Mouse (Mus musculus): ENCODE measurements around the gene Clcn2. TPM values are rescaled to one million over a fixed set of nuclear protein-coding genes. Genes with fewer than 3 reads are reported as not detected.

Gene Clcn2
- polyA plus RNA-seq, 1 experiment from 2014 or later, result 11.9 TPM

DNA sequence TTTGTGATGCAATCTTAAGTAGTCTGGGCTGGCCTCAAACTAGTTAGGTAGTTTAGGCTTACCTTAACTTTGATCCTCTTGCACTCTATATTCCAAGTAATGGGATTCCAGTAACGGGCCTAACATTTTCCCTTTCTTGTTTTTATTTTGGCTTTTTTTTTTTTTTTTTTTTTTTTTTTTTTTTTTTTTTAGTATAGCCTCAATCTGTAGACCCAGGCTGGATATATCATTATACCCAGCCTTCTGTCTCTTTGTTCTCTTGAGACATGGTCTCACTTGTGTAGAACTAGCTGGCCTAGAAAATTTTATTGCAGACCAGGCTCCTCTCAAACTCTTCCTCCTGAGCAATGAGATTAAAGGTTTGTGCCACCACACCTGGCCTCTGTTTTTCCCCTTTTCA, 25.9 kb downstream of the Clcn2 start:
- DNase-seq (ENCODE audit: low spot score) (no peak), ATAC-seq (ENCODE audit: low read depth) (no peak)
- Histone ChIP-seq H3K4me3 (ENCODE audit: low read depth, low read length) (no peak overlapping the region), H3K9ac (ENCODE audit: low read depth, low read length) (no peak overlapping the region), H3K27me3 (replicated peaks; ENCODE audit: control insufficient read depth, insufficient read depth, low read length) (no peaks in the 10 kb centered on the region), H3K9me3 (ENCODE audit: control insufficient read depth, low read length) (no peaks in the 10 kb centered on the region), H3K36me3 (ENCODE audit: control insufficient read depth, insufficient read depth, low read length) (peaks cover 58% of the 10 kb centered on the region), H3K4me2 (ENCODE audit: low read depth, low read length) (no peak overlapping the region), H3K4me1 (ENCODE audit: control insufficient read depth, insufficient read depth, low read length) (peaks cover 15% of the 10 kb centered on the region), H3K27ac (replicated peaks; ENCODE audit: low read depth, low read length) (no peak overlapping the region)
- 63% methylated on average over 1 of the region's 1 CpGs for WGBS

DNA sequence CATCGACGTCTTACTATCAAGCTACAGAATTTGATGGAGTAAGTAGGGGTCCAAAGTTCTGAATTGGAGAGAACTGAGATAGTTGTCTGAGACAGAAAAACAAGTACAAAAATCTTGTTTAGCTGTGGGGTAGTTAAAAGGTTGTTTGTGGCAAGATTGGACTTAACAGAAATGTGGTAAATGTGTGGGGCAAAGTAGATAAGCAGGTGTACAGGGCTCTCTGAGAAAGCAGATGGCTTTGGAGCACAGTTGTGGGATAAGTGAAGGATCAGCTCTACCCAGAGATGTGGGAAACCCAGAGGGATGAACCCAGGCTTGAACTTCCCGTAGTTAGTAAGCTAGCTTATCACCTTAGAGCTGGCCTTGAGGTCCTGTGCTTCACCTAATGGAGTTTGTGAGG, 26.8 kb downstream of the Clcn2 start:
- Histone ChIP-seq H3K27ac (replicated peaks; ENCODE audit: low read depth, low read length) (no peak overlapping the region), H3K4me1 (ENCODE audit: control insufficient read depth, insufficient read depth, low read length) (peaks cover 8% of the 10 kb centered on the region), H3K36me3 (ENCODE audit: control insufficient read depth, insufficient read depth, low read length) (peaks cover 67% of the 10 kb centered on the region), H3K4me2 (ENCODE audit: low read depth, low read length) (no peak overlapping the region), H3K9ac (ENCODE audit: low read depth, low read length) (no peak overlapping the region), H3K4me3 (ENCODE audit: low read depth, low read length) (no peak overlapping the region), H3K27me3 (replicated peaks; ENCODE audit: control insufficient read depth, insufficient read depth, low read length) (no peaks in the 10 kb centered on the region), H3K9me3 (ENCODE audit: control insufficient read depth, low read length) (no peaks in the 10 kb centered on the region)
- ATAC-seq (ENCODE audit: low read depth), result no peak
- WGBS, result 85% methylated on average over 3 of the region's 3 CpGs
- DNase-seq (ENCODE audit: low spot score), result no peak

DNA sequence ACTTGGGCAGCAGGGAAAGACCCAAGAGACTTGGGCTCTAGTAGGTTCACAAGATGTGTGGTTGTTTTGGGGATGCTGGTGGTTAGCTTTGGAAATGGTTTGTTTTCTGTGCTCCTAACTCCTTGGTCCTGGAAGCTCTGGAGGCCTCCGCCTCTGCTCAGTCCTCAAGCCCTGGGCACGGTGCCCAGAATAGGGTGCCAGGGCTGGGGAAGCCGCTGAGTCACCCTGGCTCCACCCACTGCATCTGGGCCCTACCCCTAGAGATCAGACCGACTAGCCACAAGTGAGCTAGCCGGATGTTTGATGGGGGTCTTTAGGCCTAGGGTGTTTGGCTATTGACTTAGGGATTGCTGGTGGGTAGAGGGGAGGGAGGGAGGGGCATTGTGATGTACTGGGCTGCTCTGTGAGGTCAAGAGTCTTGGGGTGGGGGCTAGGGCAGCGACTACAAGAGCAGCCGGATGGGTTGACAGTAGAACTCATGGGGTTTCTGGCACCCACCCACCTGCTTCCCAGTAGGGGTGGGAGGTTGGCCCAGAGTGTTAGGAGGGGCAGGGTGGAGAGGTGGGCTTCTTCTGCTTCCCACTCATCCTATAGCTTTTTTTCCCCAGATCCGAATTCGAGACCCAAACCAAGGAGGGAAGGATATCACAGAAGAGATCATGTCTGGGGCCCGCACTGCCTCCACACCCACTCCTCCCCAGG, 39.4 kb downstream of the Clcn2 start:
- DNase-seq (ENCODE audit: low spot score), result peak; percentile 61
- H3K27ac ChIP-seq (replicated peaks; ENCODE audit: low read depth, low read length), result no peak overlapping the region
- no peaks in the 10 kb centered on the region for H3K9me3 ChIP-seq (ENCODE audit: control insufficient read depth, low read length)
- H3K4me1 ChIP-seq (ENCODE audit: control insufficient read depth, insufficient read depth, low read length), result peaks cover 13% of the 10 kb centered on the region; the same call in 1 of the 2 replicates
- H3K4me2 ChIP-seq (ENCODE audit: low read depth, low read length), result no peak overlapping the region
- no peaks in the 10 kb centered on the region for H3K27me3 ChIP-seq (replicated peaks; ENCODE audit: control insufficient read depth, insufficient read depth, low read length)
- H3K36me3 ChIP-seq (ENCODE audit: control insufficient read depth, insufficient read depth, low read length), result peaks cover 92% of the 10 kb centered on the region
- no peak overlapping the region for H3K9ac ChIP-seq (ENCODE audit: low read depth, low read length)
- no peak; the same call in 1 of the 2 replicates for ATAC-seq (ENCODE audit: low read depth)
- 90% methylated on average over 10 of the region's 10 CpGs for WGBS
- H3K4me3 ChIP-seq (ENCODE audit: low read depth, low read length), result no peak overlapping the region

DNA sequence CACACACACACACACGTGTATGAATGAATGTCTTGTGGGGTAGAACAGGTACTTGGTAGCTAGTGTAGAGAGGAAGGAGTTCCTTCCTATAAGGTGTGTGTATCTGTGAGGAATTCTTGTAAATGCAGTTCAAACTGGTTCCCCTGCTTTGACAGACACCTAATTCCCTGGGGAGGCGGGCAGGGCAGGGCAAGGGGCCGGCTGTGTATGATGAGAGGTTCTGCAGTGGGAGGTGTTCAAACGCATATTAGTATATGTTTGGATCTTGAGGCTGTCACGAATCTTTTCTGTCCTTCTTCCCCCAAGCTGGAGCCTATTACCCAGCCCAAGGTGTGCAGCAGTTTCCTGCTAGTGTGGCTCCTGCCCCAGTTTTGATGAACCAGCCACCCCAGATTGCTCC, 40.2 kb downstream of the Clcn2 start:
- no peaks in the 10 kb centered on the region for H3K9me3 ChIP-seq (ENCODE audit: control insufficient read depth, low read length)
- no peak for ATAC-seq (ENCODE audit: low read depth)
- no peak overlapping the region for H3K27ac ChIP-seq (replicated peaks; ENCODE audit: low read depth, low read length)
- no peak for DNase-seq (ENCODE audit: low spot score)
- 83% methylated on average over 5 of the region's 5 CpGs for WGBS
- no peak overlapping the region for H3K9ac ChIP-seq (ENCODE audit: low read depth, low read length)
- no peak overlapping the region for H3K4me2 ChIP-seq (ENCODE audit: low read depth, low read length)
- H3K27me3 ChIP-seq (replicated peaks; ENCODE audit: control insufficient read depth, insufficient read depth, low read length), result no peaks in the 10 kb centered on the region
- no peak overlapping the region for H3K4me3 ChIP-seq (ENCODE audit: low read depth, low read length)
- peaks cover 85% of the 10 kb centered on the region for H3K36me3 ChIP-seq (ENCODE audit: control insufficient read depth, insufficient read depth, low read length)
- peaks cover 13% of the 10 kb centered on the region; the same call in 1 of the 2 replicates for H3K4me1 ChIP-seq (ENCODE audit: control insufficient read depth, insufficient read depth, low read length)

DNA sequence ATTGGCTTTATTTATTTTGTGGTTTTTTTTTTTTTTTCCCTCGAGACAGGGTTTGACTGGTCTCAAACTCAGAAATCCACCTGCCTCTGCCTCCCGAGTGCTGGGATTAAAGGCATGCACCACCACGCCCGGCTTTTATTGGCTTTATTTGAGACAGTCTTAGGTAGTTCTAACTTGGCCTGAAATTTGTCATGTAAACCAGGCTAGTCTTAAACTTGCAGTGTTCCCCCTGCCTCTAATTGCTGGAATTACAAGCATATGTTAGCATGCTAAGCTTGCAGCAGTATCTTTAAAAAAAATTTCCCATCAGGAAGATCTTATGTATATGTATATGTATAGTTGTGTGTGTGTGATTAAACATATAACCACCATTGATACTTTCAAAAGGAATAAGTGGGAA, 40.8 kb downstream of the Clcn2 start:
- DNase-seq (ENCODE audit: low spot score), result no peak
- no peak overlapping the region for H3K4me3 ChIP-seq (ENCODE audit: low read depth, low read length)
- peaks cover 13% of the 10 kb centered on the region; the same call in 1 of the 2 replicates for H3K4me1 ChIP-seq (ENCODE audit: control insufficient read depth, insufficient read depth, low read length)
- H3K27ac ChIP-seq (replicated peaks; ENCODE audit: low read depth, low read length), result no peak overlapping the region
- H3K4me2 ChIP-seq (ENCODE audit: low read depth, low read length), result no peak overlapping the region
- peaks cover 78% of the 10 kb centered on the region for H3K36me3 ChIP-seq (ENCODE audit: control insufficient read depth, insufficient read depth, low read length)
- no peak for ATAC-seq (ENCODE audit: low read depth)
- no peaks in the 10 kb centered on the region for H3K9me3 ChIP-seq (ENCODE audit: control insufficient read depth, low read length)
- 73% methylated on average over 4 of the region's 4 CpGs for WGBS
- H3K9ac ChIP-seq (ENCODE audit: low read depth, low read length), result no peak overlapping the region
- no peaks in the 10 kb centered on the region for H3K27me3 ChIP-seq (replicated peaks; ENCODE audit: control insufficient read depth, insufficient read depth, low read length)

DNA sequence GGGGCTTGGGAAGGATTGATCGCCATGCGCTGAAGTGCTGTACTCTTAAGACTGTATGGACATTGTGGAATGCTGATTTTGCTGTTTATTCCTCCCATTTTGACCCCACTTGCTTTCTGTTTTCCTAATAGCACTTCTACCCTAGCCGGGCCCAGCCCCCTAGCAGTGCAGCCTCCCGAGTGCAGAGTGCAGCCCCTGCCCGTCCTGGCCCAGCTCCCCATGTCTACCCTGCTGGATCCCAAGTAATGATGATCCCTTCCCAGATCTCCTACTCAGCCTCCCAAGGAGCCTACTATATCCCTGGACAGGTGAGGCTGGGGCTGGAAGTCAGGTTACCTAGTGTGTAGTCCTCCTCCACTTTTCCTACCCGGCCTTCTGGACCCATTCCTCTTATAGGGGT, 42.3 kb downstream of the Clcn2 start:
- Histone ChIP-seq H3K9me3 (ENCODE audit: control insufficient read depth, low read length) (no peaks in the 10 kb centered on the region), H3K4me1 (ENCODE audit: control insufficient read depth, insufficient read depth, low read length) (peaks cover 13% of the 10 kb centered on the region; the same call in 1 of the 2 replicates), H3K4me3 (ENCODE audit: low read depth, low read length) (0 out of 2 replicates have a peak overlapping the region, but pooled peaks have one; percentile 5), H3K9ac (ENCODE audit: low read depth, low read length) (no peak overlapping the region), H3K36me3 (ENCODE audit: control insufficient read depth, insufficient read depth, low read length) (peaks cover 63% of the 10 kb centered on the region), H3K27ac (replicated peaks; ENCODE audit: low read depth, low read length) (no peak overlapping the region), H3K27me3 (replicated peaks; ENCODE audit: control insufficient read depth, insufficient read depth, low read length) (no peaks in the 10 kb centered on the region), H3K4me2 (ENCODE audit: low read depth, low read length) (no peak overlapping the region)
- ATAC-seq (ENCODE audit: low read depth) (no peak), DNase-seq (ENCODE audit: low spot score) (no peak)
- 86% methylated on average over 6 of the region's 6 CpGs for WGBS

DNA sequence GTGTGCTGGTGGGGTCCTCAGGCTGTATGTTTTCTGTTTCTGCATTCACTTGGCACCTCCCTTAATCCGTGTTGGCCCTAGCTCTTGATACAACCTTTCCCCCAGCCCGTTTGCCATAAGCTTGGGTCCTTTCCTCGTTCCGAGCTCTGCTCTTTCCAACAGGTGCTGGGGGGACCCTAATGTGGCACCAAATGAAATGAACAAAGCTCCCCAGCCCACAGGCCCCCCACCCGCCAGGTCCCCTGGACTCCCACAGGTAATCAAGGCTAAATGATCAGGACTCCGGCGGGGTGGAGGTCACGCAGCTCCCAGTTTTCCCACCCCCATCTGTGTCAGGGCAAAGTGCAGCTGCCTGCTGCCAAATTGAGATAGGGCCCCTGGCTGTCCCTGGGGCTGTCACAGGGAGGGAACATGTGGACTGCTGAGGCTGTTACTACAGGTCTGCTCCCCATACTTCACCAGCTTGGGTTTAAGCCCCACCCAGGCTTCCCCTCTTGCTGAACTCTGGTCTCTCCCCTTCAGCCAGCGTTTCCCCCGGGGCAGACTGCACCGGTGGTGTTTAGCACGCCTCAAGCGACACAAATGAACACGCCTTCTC, 43.7 kb downstream of the Clcn2 start:
- DNase-seq (ENCODE audit: low spot score) (peak; percentile 43), ATAC-seq (ENCODE audit: low read depth) (no peak)
- 5% methylated on average over 14 of the region's 14 CpGs for WGBS
- Histone ChIP-seq H3K9me3 (ENCODE audit: control insufficient read depth, low read length) (no peaks in the 10 kb centered on the region), H3K9ac (ENCODE audit: low read depth, low read length) (peak overlapping the region; percentile 91), H3K4me2 (ENCODE audit: low read depth, low read length) (peak overlapping the region; percentile 98), H3K36me3 (ENCODE audit: control insufficient read depth, insufficient read depth, low read length) (peaks cover 49% of the 10 kb centered on the region), H3K4me1 (ENCODE audit: control insufficient read depth, insufficient read depth, low read length) (peaks cover 13% of the 10 kb centered on the region; the same call in 1 of the 2 replicates), H3K27ac (replicated peaks; ENCODE audit: low read depth, low read length) (peak overlapping the region; percentile 95), H3K27me3 (replicated peaks; ENCODE audit: control insufficient read depth, insufficient read depth, low read length) (no peaks in the 10 kb centered on the region), H3K4me3 (ENCODE audit: low read depth, low read length) (peak overlapping the region; percentile 95)

DNA sequence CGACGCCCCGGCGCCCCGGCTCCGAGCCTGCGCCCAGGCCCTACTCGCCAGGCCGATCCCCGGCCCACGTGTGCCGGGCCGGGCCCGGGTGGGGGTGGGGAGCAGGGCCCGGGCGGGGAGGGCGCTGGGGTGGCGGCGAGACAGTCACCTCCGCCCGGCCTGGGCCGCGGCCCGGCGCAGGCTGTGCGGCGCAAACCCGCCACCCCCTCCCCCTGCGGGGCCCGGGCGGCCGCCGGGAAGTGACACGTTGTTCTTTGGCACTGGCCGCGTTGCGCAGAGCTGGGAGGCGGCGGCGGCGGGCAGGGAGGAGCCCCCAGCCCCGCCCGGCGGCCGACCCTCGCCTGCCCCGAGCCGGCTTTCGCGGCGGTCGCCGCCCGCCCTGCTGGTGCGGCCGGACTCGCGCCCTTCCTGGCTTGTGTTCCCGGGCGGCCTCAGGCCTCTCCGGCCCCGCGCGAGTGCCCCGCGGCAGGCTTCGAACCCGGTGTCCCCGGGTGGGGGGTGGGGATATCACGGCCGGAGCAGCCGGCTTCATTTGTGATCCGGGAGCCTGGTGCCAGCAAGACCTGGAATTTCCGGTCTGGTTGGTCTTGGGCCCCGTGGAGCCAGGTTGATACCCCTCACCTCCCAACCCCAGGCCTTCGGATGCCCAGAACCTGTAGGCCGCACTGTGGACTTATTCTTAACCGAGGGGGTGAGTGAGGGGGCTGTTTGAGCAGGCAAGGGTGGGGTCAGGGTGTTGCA, 44.4 kb downstream of the Clcn2 start:
- Histone ChIP-seq H3K27ac (replicated peaks; ENCODE audit: low read depth, low read length) (peak overlapping the region; percentile 95), H3K4me3 (ENCODE audit: low read depth, low read length) (peak overlapping the region; percentile 95), H3K9ac (ENCODE audit: low read depth, low read length) (peak overlapping the region; percentile 91), H3K27me3 (replicated peaks; ENCODE audit: control insufficient read depth, insufficient read depth, low read length) (no peaks in the 10 kb centered on the region), H3K36me3 (ENCODE audit: control insufficient read depth, insufficient read depth, low read length) (peaks cover 42% of the 10 kb centered on the region), H3K9me3 (ENCODE audit: control insufficient read depth, low read length) (no peaks in the 10 kb centered on the region), H3K4me1 (ENCODE audit: control insufficient read depth, insufficient read depth, low read length) (peaks cover 13% of the 10 kb centered on the region; the same call in 1 of the 2 replicates), H3K4me2 (ENCODE audit: low read depth, low read length) (peak overlapping the region; percentile 98)
- DNase-seq (ENCODE audit: low spot score) (peak; percentile 51), ATAC-seq (ENCODE audit: low read depth) (peak; percentile 79)
- 0% methylated on average over 9 of the region's 78 CpGs for WGBS

All from embryonic facial prominence, embryonic 14.5 days (tissue).